Mouse (Mus musculus): ENCODE measurements around the gene Prkab1. TPM values are rescaled to one million over a fixed set of nuclear protein-coding genes. Genes with fewer than 3 reads are reported as not detected.

Gene Prkab1
- total RNA-seq, 2 experiments from 2014 or later, result 25.1 to 34.9 TPM

DNA sequence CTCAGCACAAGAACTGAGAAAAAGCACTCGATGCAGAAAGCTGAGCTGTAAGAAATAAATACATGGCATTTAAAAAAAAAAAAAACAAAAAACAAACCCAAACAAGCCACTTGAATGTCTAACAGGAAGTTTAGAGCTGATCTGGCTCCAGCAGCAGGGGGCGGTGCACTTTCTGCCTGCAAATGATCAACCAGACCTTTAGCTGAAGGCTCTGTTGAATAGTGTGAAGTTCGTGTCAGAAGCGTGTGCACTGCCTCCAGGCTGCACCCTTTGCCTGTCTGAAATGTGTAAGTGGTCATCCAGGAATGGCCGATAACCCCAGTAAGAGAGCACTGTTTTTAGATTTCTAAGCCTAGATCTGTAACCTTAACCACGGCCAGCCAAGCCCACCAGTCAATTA, 5.5 kb downstream of the Prkab1 start:
- ATAC-seq (replicated peaks; ENCODE audit: poor library complexity), result no peak

DNA sequence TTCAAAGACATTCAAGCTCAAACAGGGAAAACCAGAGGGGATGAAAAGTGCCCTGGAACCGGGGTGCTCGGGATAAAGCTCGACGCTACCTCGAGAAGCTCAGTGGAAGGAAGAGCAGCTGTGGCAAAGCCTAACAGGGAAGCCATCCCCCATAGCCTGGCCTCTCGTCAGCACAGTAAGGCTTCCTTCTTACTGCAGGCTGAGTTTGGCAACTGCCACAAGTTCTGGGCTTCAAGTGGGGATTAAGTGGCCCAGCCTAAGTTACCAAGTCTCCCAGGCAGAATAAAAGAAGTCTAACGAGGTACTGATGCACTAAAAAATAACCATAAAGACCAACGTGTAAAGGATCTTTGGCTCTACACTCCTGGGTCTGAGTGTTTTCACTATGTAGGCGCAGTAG, 6.1 kb downstream of the Prkab1 start:
- ATAC-seq (replicated peaks; ENCODE audit: poor library complexity), result no peak

DNA sequence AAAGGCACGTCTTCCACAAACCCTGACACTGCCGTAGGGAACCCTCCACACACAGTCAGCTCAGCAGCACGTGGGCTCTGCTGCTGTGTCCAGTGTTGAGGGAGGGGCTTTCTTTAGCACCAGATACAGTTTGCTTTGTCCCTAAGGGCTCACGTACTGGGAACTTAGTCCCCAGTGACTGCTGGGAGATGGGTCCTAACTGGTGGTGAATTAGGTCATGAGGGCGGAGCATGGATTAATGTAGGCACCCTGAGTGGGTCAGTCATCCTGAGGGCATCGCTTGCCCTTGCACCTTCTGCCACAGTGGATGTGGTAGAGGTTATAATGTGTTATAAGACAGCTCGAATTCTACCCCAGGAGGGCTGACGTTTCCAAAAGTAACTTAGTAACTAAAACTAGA, 6.9 kb downstream of the Prkab1 start:
- ATAC-seq (replicated peaks; ENCODE audit: poor library complexity), result no peak

DNA sequence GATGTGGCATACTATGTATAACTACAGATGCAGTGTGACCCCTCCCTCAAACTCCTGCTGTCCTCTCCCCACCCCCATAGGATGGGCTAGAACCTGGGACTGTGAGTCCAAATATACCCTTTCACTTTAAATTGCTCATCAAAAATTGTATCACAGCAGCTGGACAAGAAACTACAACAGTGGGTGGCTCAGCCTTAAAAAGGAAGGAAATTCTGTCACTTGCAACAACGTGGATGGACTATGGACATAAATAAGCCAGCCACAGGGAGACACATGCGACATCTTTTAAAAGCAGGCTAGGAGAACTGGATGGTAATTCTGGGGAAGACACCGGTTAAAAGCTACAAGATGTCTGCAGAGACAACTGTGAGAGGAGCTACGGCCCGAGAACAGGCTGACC, 7.8 kb downstream of the Prkab1 start:
- ATAC-seq (replicated peaks; ENCODE audit: poor library complexity), result no peak

DNA sequence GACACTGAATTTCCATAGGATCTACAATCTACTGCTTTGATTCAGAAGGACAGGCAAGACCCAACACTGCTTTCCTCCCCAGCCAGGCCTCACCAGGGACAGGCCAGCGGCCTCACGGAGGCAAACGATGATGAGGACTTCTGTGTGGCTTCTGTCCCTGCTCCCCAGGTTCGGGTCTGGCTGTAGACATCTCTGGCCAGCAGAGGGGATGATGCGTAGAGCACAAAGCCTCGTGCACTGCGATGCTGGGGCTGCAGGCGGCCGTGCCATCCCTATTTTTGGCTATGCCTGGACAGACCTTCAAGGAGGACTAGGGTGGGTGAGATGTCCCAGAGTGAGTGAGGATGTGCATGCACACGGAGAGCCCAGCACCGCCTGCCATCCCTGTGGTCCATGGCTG, 10.1 kb downstream of the Prkab1 start:
- ATAC-seq (replicated peaks; ENCODE audit: poor library complexity), result no peak

DNA sequence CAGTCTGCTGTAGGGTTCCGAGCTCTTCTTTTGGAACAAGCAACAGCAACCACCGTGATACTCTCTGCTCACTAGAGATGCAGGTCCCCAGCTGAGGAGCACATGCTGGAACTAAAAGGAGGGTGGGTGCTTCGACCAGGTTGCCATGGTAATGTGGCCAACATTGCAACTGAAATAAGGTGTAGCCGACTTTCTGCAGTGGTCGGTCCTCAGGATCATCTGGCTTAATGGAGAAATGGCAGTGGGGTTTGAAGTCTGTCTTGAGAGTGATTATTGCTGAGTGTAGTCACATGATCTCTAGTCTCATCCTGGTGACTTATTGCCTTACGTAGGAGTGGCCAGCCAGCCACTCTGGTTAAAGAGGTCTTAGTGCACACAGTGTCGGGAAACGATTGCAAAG, 10.5 kb downstream of the Prkab1 start:
- ATAC-seq (replicated peaks; ENCODE audit: poor library complexity), result no peak

DNA sequence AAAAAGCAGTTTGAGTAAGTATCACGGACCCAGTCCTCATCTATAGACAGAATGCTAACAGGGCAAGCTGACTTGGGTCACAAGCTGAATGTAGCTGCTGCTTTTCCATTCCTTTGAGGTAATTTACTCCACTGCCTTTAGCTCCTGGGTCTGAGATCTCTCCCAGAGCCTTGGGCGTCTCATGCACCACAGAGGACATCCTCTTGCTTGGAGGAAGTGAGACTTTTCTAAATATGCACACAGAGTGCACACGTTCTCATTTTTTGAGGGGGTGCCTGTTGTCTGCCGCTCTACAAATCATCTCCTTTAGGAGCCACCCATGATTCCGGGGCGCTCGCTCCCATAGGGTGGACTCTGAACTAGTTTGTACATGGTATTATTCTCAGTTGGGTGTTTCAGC, 11.8 kb downstream of the Prkab1 start:
- ATAC-seq (replicated peaks; ENCODE audit: poor library complexity), result no peak

DNA sequence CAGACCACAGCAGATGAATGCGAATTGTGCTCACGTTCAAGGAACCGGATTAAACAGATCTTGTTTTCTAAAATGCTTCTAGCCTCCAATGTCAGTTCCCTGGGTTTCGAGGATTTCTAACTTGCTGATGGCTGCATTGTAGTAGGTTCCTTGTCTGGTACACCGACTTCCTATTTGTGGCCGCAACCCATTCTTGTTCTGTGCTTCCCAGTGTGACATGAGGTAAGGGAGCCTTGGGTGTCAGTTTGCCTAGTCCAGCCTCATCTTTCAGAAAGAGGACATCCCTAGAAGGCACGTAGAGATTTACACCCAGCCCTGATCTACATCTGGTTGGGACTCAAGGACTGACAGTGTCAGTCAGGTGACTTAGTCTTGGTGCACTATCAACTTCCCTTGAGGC, 12.6 kb downstream of the Prkab1 start:
- peak; percentile 54 for ATAC-seq (replicated peaks; ENCODE audit: poor library complexity)

DNA sequence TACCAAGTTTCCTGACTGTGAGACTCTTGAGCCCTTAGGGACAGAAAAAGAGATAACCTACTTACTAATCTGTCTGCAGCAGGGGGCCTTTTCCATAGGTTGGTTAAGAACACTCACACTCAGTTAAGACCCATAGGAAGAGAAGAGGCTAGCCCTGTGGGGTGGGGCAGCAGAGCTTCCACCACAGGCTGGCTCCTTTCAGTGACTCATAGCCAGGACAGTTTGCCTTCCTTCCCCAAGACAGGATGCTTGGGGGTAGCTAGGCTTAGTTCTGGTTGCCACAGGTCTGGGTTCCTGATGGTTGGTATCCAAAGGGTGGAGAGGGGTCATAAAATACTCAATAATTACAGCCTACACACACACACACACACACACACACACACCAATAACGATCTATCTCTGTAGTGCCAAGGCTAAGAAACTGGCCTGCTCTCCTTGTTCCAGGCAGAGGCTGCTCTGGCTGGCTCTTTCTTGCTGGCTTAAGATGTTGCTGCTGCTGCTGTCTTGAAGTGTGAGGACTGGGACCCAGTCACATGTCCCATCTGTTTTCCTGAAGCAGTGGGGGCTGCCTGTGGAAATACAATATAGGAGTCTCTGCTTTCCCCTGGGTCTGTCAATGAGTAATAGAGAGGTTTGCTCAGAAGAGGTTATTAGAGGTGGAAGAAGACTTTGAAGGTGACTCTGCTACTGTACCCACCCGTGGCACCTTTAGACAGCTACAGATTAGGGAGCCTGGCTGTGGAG, 14.3 kb downstream of the Prkab1 start:
- ATAC-seq (replicated peaks; ENCODE audit: poor library complexity), result peak; percentile 30; the same call in 1 of the 2 replicates

DNA sequence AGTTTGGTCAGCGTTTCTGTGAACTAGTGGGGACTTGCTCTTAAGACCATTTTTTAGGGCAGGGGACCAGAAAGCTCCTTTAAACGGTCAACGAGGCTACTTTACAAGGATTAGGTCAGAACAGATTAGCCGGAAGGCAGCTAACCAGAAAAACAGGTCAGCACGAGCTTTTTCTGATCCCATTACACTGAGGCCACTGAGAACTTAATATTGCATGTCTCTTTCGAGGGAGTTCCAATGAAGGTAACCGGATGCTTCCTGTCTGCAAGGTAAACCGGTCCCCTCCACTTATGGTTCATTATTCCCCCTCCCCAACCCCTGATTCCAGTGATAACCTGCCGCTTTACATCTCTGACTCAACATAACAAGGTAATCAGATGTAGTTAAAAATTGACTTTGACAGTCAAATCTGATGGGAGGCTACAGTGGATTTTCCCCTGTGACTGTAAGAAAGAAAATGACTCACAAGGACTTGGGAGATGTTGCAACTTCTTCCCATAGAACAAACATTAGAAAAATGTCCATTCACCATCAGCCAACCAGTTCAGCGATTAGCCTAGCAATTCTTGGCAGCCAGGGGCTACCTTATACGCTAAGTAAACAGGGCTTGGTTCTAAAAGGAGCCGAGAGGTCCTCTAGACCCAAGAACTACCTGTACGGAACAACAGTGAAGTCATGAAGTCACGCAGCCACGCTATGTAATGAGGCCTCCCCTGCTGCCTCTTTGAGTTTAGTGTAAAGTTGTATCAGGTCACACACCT, 15.0 kb downstream of the Prkab1 start:
- no peak for ATAC-seq (replicated peaks; ENCODE audit: poor library complexity)

DNA sequence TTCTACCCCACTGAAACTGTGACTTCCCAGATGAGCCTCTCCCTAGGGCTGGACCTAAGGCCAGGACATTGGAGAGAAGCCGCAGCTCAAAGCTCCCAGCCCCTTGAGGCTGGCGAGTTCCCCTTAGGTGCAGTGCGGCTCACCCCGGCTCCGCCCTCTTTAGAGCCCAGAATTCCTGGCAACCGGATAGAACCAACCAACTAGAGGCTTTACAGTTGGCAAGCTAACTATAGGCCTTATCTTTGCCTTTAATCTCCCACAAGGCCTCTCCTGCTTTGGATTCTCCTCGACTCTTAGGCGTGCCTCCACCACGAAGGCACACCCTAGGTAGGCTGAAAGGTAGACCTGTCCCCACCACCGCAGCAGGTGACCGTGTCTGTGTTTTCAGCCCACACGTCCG, 16.6 kb downstream of the Prkab1 start:
- no peak for ATAC-seq (replicated peaks; ENCODE audit: poor library complexity)

DNA sequence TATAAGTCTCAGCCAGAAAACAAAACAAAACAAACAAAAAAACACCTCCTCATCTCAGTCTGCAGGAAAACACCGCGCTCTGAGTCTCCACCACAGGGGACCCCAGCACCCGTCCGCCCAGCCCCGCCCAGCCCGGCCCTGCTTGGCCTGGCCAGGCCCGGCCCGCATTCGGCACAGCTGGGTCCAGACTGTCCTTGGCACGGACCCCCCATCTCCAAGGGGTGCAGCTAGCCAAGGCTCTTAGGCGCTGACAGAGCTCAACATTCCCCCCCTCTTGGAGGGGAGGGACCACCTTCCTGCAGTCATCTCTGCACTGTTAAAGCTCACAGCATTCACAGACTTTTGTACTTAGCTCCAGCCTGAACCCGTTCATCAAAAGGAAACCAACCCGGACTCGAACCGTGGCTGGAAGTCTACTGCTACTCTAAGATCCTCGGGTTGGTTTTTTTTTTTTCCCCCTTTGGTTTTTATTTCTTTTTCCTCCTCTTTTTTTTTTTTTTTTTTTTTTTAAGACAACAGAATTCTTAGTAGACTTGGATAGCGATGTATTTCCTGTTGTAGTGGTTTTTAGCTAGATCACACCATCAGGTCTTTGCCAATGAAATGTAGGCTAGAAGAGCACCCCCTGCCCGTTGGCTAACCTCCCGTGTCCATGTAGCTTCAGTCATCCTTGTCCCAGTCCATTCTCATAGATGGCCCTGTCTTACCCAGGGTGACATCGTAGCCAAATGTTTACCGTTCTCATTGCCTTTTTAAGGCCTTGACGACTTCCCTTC, 17.8 kb downstream of the Prkab1 start:
- ATAC-seq (replicated peaks; ENCODE audit: poor library complexity), result no peak

DNA sequence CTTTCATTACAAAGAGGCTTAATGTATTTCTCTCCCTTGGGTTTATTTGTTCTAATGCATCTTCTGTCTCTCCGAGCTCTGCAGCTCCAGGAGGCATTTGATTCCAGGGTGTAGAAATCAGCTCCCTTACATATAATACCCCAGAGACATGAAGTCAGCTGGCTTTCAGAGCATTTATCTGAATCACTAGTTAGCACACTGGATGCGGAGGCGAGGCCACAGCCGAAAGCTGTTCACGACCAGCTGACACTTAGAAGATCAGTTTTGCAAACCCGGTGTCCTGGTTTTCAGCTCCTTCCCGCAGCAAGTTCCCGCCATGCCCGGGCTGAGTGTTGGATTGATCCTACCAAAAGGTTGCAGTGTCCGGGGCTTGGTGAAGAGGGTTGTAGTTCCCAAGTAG, 20.0 kb downstream of the Prkab1 start:
- ATAC-seq (replicated peaks; ENCODE audit: poor library complexity), result no peak

DNA sequence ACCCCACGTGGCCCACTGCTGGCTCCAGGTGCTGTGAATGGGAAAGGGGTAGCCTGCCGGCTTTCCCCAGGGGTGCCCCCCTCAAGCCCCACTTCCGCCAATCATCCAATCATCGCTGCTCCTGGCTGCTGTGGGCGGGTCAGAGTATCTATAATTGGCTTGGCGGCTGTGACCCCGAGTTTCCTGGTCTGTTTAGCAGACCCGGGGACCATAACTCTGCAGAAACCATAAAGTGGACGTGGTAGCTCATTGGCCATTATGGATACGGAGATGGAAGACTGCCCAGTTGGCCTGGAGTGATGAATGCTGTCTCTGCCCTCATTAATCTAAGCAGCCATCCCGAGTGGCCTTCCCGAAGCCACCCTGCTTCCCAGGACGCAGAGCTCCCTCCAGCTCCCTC, 20.5 kb downstream of the Prkab1 start:
- ATAC-seq (replicated peaks; ENCODE audit: poor library complexity), result no peak

DNA sequence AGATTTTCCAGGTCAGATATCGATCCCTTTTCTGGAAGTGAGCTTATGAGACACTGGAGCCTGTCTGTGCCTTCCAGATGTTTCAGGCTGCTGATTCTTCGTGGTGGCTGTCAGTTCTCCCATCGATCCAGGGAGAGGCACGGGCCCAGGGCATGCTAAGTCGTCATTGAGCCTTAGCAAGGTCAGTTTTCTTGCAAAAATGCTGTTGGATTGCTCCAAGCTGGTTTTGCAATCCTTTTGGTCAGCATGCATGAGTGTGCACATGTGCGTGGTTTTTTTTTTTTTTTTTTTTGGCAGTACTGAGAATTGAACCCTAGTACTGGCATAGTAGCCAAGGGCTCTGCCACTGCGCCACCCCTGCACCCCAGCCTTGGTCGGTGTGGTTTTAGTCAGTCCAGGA, 21.2 kb downstream of the Prkab1 start:
- peak; percentile 65 for ATAC-seq (replicated peaks; ENCODE audit: poor library complexity)

DNA sequence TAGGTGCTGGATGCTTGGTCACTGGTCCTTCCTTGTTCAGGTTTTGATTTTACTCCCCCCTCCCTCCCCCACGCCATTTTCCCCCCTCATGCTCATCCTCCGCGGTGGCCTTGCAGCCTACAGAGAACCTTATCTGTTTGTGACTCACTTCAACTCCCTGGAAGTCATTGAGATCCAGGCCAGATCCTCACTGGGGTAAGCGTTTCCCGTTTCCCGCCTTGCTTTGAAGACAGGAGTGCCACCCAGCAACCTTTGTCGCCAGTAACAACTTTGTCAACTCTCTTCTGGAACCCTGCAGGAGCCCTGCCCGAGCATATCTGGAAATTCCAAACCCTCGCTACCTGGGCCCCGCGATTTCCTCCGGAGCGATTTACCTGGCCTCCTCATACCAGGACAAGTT, 26.9 kb downstream of the Prkab1 start:
- ATAC-seq (replicated peaks; ENCODE audit: poor library complexity), result no peak

DNA sequence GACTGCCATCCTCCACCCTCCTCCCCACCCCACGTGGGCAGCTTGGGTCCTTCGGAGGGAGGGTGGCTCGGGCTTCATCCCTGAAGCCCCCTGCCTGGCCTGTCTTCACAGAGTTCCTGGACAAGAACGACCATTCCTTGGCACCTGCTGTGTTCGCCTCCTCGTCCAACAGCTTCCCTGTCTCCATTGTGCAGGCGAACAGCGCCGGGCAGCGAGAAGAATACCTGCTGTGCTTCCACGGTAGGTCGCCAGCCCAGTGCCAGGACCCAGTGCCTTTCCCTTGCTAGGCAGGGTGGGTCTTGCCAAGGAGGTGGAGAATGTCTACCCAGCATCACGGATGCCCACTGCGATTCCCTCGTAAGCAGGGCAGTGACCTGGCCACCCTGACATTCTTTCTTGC, 30.2 kb downstream of the Prkab1 start:
- ATAC-seq (replicated peaks; ENCODE audit: poor library complexity), result no peak

DNA sequence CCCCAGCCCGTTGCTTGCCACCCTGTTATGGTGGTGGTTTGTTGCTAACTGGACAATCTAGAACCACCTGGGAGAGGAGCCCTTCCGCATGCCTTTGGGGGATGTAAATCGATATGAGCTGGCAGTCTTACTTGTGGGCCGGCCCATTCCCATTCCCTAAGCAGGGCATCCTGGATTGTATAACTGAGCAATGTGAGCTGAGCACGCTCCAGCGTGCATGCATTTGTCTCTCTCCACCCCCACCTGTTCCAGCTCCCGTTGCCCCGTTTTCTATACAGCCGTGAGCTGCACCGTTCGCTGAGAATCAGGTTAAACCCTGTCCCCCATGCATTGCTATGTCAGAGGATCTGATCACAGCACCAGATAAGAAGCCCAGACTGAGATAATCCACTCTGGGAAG, 32.6 kb downstream of the Prkab1 start:
- ATAC-seq (replicated peaks; ENCODE audit: poor library complexity), result no peak

DNA sequence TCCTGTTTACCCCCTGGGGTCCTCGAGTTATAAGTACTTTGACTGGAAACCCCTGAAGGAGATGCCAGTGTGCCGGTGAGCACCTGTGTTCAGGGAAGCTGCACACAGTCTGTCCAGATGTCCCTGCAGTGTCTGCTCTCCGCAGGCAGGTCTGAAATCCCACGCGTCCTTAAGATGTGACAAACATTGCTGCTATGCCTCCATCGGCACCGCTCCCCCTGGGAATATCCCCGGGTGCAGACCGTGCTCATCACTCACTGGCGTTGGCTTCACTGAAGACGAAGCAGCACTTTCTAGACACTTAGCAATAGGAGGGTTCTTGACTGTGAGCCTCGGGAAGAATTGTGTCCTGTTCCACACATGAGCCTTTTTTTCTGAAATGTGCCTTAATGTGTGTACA, 37.0 kb downstream of the Prkab1 start:
- ATAC-seq (replicated peaks; ENCODE audit: poor library complexity), result no peak

DNA sequence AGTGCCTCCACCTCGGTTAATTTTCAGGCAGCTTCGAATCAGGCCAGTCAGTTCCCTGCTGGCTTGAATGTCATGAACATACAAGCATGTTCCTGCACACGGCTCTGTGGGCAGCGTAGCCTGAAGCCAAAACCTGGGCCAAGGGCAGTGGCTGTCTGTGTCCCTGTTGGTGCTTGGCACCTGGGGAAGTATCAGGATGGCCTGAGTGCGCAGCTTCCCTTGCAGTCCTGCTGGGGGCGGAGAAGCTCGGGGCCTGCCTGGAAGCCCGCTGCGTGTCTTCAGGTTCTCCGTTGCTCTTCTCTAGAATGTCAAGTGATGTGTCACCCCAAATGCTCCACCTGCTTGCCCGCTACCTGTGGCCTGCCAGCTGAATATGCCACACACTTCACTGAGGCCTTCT, 39.2 kb downstream of the Prkab1 start:
- no peak for ATAC-seq (replicated peaks; ENCODE audit: poor library complexity)

DNA sequence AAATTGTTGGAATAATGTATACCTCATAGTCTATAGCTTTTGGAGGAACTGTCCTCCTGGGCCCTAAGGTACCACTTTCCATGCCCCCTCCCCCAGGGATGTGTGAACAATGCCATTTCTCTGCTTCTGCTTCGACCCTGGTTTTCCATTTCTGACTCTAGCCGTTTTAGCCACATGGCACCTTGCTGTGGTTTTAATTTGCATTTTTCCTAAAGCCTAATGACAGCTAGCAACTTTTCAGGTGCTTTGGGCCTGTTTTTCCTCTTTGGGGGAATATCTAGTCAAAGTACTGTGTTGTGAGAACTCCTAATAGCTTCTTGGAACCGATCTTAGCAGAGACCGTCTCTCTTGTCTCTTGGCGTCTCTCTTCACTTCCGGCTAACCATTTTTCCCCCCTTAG, 39.9 kb downstream of the Prkab1 start:
- ATAC-seq (replicated peaks; ENCODE audit: poor library complexity), result no peak

All from megakaryocyte progenitor cell, adult 5-6 weeks (primary cell).